Mouse (Mus musculus) monocyte, adult 2 months (primary cell): ENCODE data around the gene Scnm1.
"Not testable (repeated sequence)": the region's sequence is repeated elsewhere in the genome, so short reads cannot be mapped to it uniquely, and the experiment has no call there.

Experiments used
- DNase-seq, 2 experiments: peaks; one replicate each; pipeline ENCODE4 v3.0.0; 2022; ENCODE audit warnings: low spot score in 2 of 2, low read depth in 1 of 2

Scnm1 gene

GRCm38 (mm10) chr3:95153874-95154273 lies 20.1 kb upstream of the Scnm1 start:
- peak in 1 of 2 experiments; percentile 60 for DNase-seq

- no peak for DNase-seq
Measured at GRCm38 (mm10) chr3:95147924-95148323, 14.1 kb upstream of the Scnm1 start.

- peak; percentile 64 to 80 for DNase-seq
Measured at GRCm38 (mm10) chr3:95142617-95143011, 8.8 kb upstream of the Scnm1 start.

GRCm38 (mm10) chr3:95141952-95142616 lies 8.3 kb upstream of the Scnm1 start, which contains the start of gene Tnfaip8l2:
Gene Tnfaip8l2, minus strand, starts transcription at chr3:95142360.
- DNase-seq: peak in 1 of 2 experiments; percentile 64

- peak in 1 of 2 experiments; percentile 41 for DNase-seq
Measured at GRCm38 (mm10) chr3:95141474-95141873, 7.7 kb upstream of the Scnm1 start.

- DNase-seq: no peak
Measured at GRCm38 (mm10) chr3:95140795-95141194, 7.0 kb upstream of the Scnm1 start.

GRCm38 (mm10) chr3:95140289-95140595 lies 6.4 kb upstream of the Scnm1 start:
- no peak for DNase-seq

GRCm38 (mm10) chr3:95139586-95140288 lies 5.9 kb upstream of the Scnm1 start:
- peak in 1 of 2 experiments; percentile 41 for DNase-seq

- DNase-seq: no peak
Measured at GRCm38 (mm10) chr3:95136336-95136735, 2.5 kb upstream of the Scnm1 start.

GRCm38 (mm10) chr3:95135433-95136052 lies 1.7 kb upstream of the Scnm1 start:
- no peak for DNase-seq

- DNase-seq: no peak
Measured at GRCm38 (mm10) chr3:95135023-95135422, 1.2 kb upstream of the Scnm1 start.

GRCm38 (mm10) chr3:95134133-95134532 lies 322 bp upstream of the Scnm1 start:
- not testable (repeated sequence) for DNase-seq

GRCm38 (mm10) chr3:95133176-95133575 lies 635 bp downstream of the Scnm1 start:
- DNase-seq: no peak

GRCm38 (mm10) chr3:95132389-95132788 lies 1.4 kb downstream of the Scnm1 start:
- not testable (repeated sequence) for DNase-seq

GRCm38 (mm10) chr3:95130081-95130480 lies 3.7 kb downstream of the Scnm1 start:
- no peak for DNase-seq

- no peak for DNase-seq
Measured at GRCm38 (mm10) chr3:95129226-95129651, 4.6 kb downstream of the Scnm1 start.

- DNase-seq: no peak
Measured at GRCm38 (mm10) chr3:95124972-95125371, 8.8 kb downstream of the Scnm1 start.

GRCm38 (mm10) chr3:95124246-95124645 lies 9.6 kb downstream of the Scnm1 start, which contains the start of gene Tmod4:
Gene Tmod4, plus strand, starts transcription at chr3:95124476.
- no peak for DNase-seq

GRCm38 (mm10) chr3:95121580-95121979 lies 12.2 kb downstream of the Scnm1 start:
- no peak for DNase-seq

- DNase-seq: no peak
Measured at GRCm38 (mm10) chr3:95117751-95118150, 16.1 kb downstream of the Scnm1 start.

GRCm38 (mm10) chr3:95112760-95113159 lies 21.1 kb downstream of the Scnm1 start:
- no peak for DNase-seq
